In genomic region chr2:157006511-157007233, GRCm38 (mm10) we compare ENCODE assay signal across 8 mouse cellular contexts. TPM values are rescaled to one million over a fixed set of nuclear protein-coding genes. Genes with fewer than 3 reads are reported as not detected.
DNase-seq lines count a peak whose midpoint lies in the region; ATAC-seq and TF ChIP-seq lines count a peak whose summit lies in the region.

Gene Dsn1, minus strand, starts transcription at chr2:157007154.

- ATAC-seq in forebrain, embryonic 12.5 days (ENCODE audit: low FRiP score): peak; percentile 87
- ATAC-seq in heart, postnatal 0 days (ENCODE audit: insufficient read depth, low read depth): peak; percentile 85
- peak; percentile 84 for ATAC-seq in liver, embryonic 15.5 days (ENCODE audit: insufficient read depth)
- ATAC-seq in neural tube, embryonic 11.5 days (ENCODE audit: insufficient read depth, low FRiP score, low TSS enrichment): peak; percentile 78
- ATAC-seq in stomach, embryonic 16.5 days (ENCODE audit: insufficient read depth, low FRiP score): peak; percentile 85

- peak within 1 kb of the TSS; percentile 97 for H3K4me2 ChIP-seq in forebrain, embryonic 12.5 days
- peak within 1 kb of the TSS; percentile 80 for H3K4me2 ChIP-seq in heart, postnatal 0 days (ENCODE audit: low read depth, low read length)
- H3K4me2 ChIP-seq in liver, embryonic 15.5 days: peak within 1 kb of the TSS; percentile 78
- peak within 1 kb of the TSS; percentile 83 for H3K4me2 ChIP-seq in neural tube, embryonic 11.5 days (ENCODE audit: low read depth)
- H3K4me2 ChIP-seq in stomach, embryonic 16.5 days (ENCODE audit: low read depth, low read length): peak within 1 kb of the TSS; percentile 93

- no peaks in the 10 kb centered on the region for H3K9me3 ChIP-seq in E14TG2a.4 (ENCODE audit: low read length)
- H3K9me3 ChIP-seq in forebrain, embryonic 12.5 days: no peaks in the 10 kb centered on the region
- H3K9me3 ChIP-seq in heart, postnatal 0 days (replicated peaks; ENCODE audit: control insufficient read depth, low read length): no peaks in the 10 kb centered on the region
- no peaks in the 10 kb centered on the region for H3K9me3 ChIP-seq in liver, embryonic 15.5 days (replicated peaks)
- H3K9me3 ChIP-seq in neural tube, embryonic 11.5 days (ENCODE audit: control insufficient read depth, low read length): no peaks in the 10 kb centered on the region
- H3K9me3 ChIP-seq in stomach, embryonic 16.5 days (replicated peaks; ENCODE audit: control insufficient read depth, low read length): no peaks in the 10 kb centered on the region

- peaks cover 26% of the 10 kb centered on the region for H3K36me3 ChIP-seq in E14TG2a.4 (ENCODE audit: insufficient read depth, low read length)
- H3K36me3 ChIP-seq in forebrain, embryonic 12.5 days (replicated peaks): peaks cover 14% of the 10 kb centered on the region
- H3K36me3 ChIP-seq in heart, postnatal 0 days (replicated peaks; ENCODE audit: control insufficient read depth, insufficient read depth, low read length): peaks cover 4% of the 10 kb centered on the region; the same call in 1 of the 2 replicates
- peaks cover 40% of the 10 kb centered on the region for H3K36me3 ChIP-seq in liver, embryonic 15.5 days (replicated peaks)
- no peaks in the 10 kb centered on the region for H3K36me3 ChIP-seq in neural tube, embryonic 11.5 days (ENCODE audit: control insufficient read depth, insufficient read depth, low read length)
- H3K36me3 ChIP-seq in stomach, embryonic 16.5 days (ENCODE audit: control insufficient read depth, insufficient read depth, low read length): no peaks in the 10 kb centered on the region; the same call in 1 of the 2 replicates

- 0% methylated on average over 56 of the region's 56 CpGs for WGBS in forebrain, embryonic 12.5 days
- WGBS in heart, postnatal 0 days: under 1% methylated on average over 56 of the region's 56 CpGs
- WGBS in liver, embryonic 15.5 days (ENCODE audit: insufficient replicate concordance): under 1% methylated on average over 56 of the region's 56 CpGs
- WGBS in neural tube, embryonic 11.5 days: under 1% methylated on average over 54 of the region's 56 CpGs
- under 1% methylated on average over 56 of the region's 56 CpGs for WGBS in stomach, embryonic 16.5 days

- peak within 1 kb of the TSS; percentile 92 for H3K4me3 ChIP-seq in E14TG2a.4 (replicated peaks; ENCODE audit: low read length)
- peak within 1 kb of the TSS; percentile 77 for H3K4me3 ChIP-seq in forebrain, embryonic 12.5 days (replicated peaks)
- peak within 1 kb of the TSS; percentile 59 for H3K4me3 ChIP-seq in heart, postnatal 0 days (ENCODE audit: low read depth, low read length)
- peak within 1 kb of the TSS; percentile 79 for H3K4me3 ChIP-seq in liver, embryonic 15.5 days (replicated peaks)
- peak within 1 kb of the TSS; percentile 79 for H3K4me3 ChIP-seq in neural tube, embryonic 11.5 days (ENCODE audit: low read depth, low read length)
- peak within 1 kb of the TSS; percentile 80 for H3K4me3 ChIP-seq in stomach, embryonic 16.5 days (replicated peaks; ENCODE audit: low read length)

- TF ChIP-seq CTCF in E14TG2a.4 (conservative IDR thresholded peaks at IDR 0.05; ENCODE audit: low read length): no peak
- TF ChIP-seq CTCF in heart, postnatal 0 days (IDR thresholded peaks at IDR 0.05; ENCODE audit: low read depth): no peak

- no peak for TF ChIP-seq EP300 in heart, postnatal 0 days (IDR thresholded peaks at IDR 0.05; ENCODE audit: low read depth)

- peaks cover 44% of the 10 kb centered on the region for H3K4me1 ChIP-seq in E14TG2a.4 (replicated peaks; ENCODE audit: low read depth, low read length)
- peaks cover 17% of the 10 kb centered on the region for H3K4me1 ChIP-seq in forebrain, embryonic 12.5 days
- no peaks in the 10 kb centered on the region; the same call in 1 of the 2 replicates for H3K4me1 ChIP-seq in heart, postnatal 0 days (ENCODE audit: control insufficient read depth, insufficient read depth)
- H3K4me1 ChIP-seq in liver, embryonic 15.5 days (replicated peaks): peaks cover 45% of the 10 kb centered on the region
- H3K4me1 ChIP-seq in neural tube, embryonic 11.5 days (ENCODE audit: control insufficient read depth, insufficient read depth, low read length): peaks cover 3% of the 10 kb centered on the region; the same call in 1 of the 2 replicates
- peaks cover 16% of the 10 kb centered on the region for H3K4me1 ChIP-seq in stomach, embryonic 16.5 days (ENCODE audit: control insufficient read depth, insufficient read depth, low read length)

- H3K9ac ChIP-seq in forebrain, embryonic 12.5 days: peak within 1 kb of the TSS; percentile 74
- H3K9ac ChIP-seq in heart, postnatal 0 days (replicated peaks; ENCODE audit: low read depth, low read length): peak within 1 kb of the TSS; percentile 53
- H3K9ac ChIP-seq in liver, embryonic 15.5 days: peak within 1 kb of the TSS; percentile 88
- peak within 1 kb of the TSS; percentile 78 for H3K9ac ChIP-seq in neural tube, embryonic 11.5 days (ENCODE audit: low read length)
- peak within 1 kb of the TSS; percentile 88 for H3K9ac ChIP-seq in stomach, embryonic 16.5 days (ENCODE audit: low read length)

- H3K27ac ChIP-seq in forebrain, embryonic 12.5 days: peak within 1 kb of the TSS; percentile 76
- peak within 1 kb of the TSS; percentile 50 for H3K27ac ChIP-seq in heart, postnatal 0 days (ENCODE audit: low read depth)
- peak within 1 kb of the TSS; percentile 88 for H3K27ac ChIP-seq in liver, embryonic 15.5 days (replicated peaks)
- peak within 1 kb of the TSS; percentile 58 for H3K27ac ChIP-seq in neural tube, embryonic 11.5 days (ENCODE audit: low read depth, low read length)
- peak within 1 kb of the TSS; percentile 88 for H3K27ac ChIP-seq in stomach, embryonic 16.5 days (ENCODE audit: low read length)

- H3K27me3 ChIP-seq in E14TG2a.4 (ENCODE audit: insufficient read depth, low read length): 0 out of 2 replicates have a peak, but pooled peaks cover 7% of the 10 kb centered on the region
- H3K27me3 ChIP-seq in forebrain, embryonic 12.5 days: no peaks in the 10 kb centered on the region
- no peaks in the 10 kb centered on the region for H3K27me3 ChIP-seq in heart, postnatal 0 days (ENCODE audit: control insufficient read depth, insufficient read depth, low read length)
- no peaks in the 10 kb centered on the region for H3K27me3 ChIP-seq in liver, embryonic 15.5 days
- no peaks in the 10 kb centered on the region for H3K27me3 ChIP-seq in neural tube, embryonic 11.5 days (ENCODE audit: control insufficient read depth, insufficient read depth, low read length)
- H3K27me3 ChIP-seq in stomach, embryonic 16.5 days (ENCODE audit: control insufficient read depth, insufficient read depth, low read length): no peaks in the 10 kb centered on the region

- peak; percentile 88 for DNase-seq in c-Kit-positive CD71-positive TER-119-positive erythroid progenitor cells, embryonic 14.5 days (ENCODE audit: low spot score)
- DNase-seq in heart, postnatal 0 days (ENCODE audit: low spot score): peak; percentile 68
- peak; percentile 89 to 97 for DNase-seq in kidney, postnatal 36 days
- DNase-seq in neural tube, embryonic 11.5 days (ENCODE audit: low spot score): peak; percentile 92

RNA-seq across cellular contexts. Expression of gene Dsn1, which starts in this region (rescaled TPM):
- polyA plus RNA-seq in forebrain, embryonic 12.5 days (2016; fragmentation: Nextera tagmentation; extraction: Ambion mirVana): 53.4 and 53.7 TPM in 2 replicates
- total RNA-seq in heart, postnatal 0 days (2014; rRNA removed; ENCODE audit: low replicate concordance): 28.2 and 47.4 TPM in 2 replicates
- polyA plus RNA-seq in heart, postnatal 0 days (2015; fragmentation: Nextera tagmentation; extraction: Ambion mirVana): 13.8 TPM in 2 replicates
- 28.9 and 29.5 TPM in 2 replicates for polyA plus RNA-seq in liver, embryonic 15.5 days (2015; fragmentation: Nextera tagmentation; extraction: Ambion mirVana)
- polyA plus RNA-seq in neural tube, embryonic 11.5 days (2014; fragmentation: Nextera tagmentation; extraction: Ambion mirVana): 41.6 and 48.7 TPM in 2 replicates
- polyA plus RNA-seq in stomach, embryonic 16.5 days (2015; fragmentation: Nextera tagmentation; extraction: Ambion mirVana): 28.5 and 28.6 TPM in 2 replicates

Comparison
In these comparisons a context has a peak if more than half of its experiments do, and no peak if none do; other contexts are left out.
1. Peak in every context shown above with its lines: DNase-seq, ATAC-seq, H3K4me3 ChIP-seq and H3K27ac ChIP-seq.